Mouse (Mus musculus): ENCODE results near the gene Gatd1.

Gatd1 gene

GRCm38 (mm10) chr7:141413809-141414584, at the start of gene Gatd1:
TSS of gene Gatd1 (minus strand) at chr7:141414136.
- CTCF ChIA-PET: no interaction called here

DNA sequence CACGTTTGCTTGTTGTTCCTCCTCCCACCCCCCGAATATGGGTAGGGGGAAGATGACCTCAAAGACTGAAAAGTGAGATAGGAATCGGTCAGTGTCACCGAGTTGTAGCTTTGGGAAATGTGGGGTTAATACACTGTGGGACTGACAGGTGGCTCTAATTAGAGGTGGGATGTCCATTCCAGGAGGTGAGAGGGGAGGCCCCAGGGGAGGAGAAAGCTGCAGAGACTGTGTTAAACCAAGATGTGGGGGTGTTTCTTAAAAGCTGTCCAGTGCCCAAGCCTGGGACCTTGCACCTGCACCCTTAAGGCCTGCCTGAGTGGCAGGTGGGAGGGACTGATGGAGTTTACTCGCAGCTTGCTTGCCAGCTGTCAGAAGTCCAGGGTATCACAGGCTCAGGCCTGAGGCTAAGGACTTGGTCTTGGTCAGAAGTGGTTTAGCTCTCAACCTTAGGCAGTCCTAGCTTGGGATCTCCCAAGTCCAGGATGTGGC, 48.4 kb upstream of the Gatd1 start:
- CTCF ChIA-PET: interaction anchor here (0.6 to 0.8 kb wide), 5 partner anchors 9 to 363 kb away, joined by 3 to 8 read pairs (median 3); no protein-coding TSS in a partner anchor

- CTCF ChIA-PET: interaction anchor here (0.6 to 0.9 kb wide), 4 partner anchors 8 to 362 kb away, joined by 3 to 6 read pairs (median 4); no protein-coding TSS in a partner anchor
These were observed 47.8 kb upstream of the Gatd1 start for GRCm38 (mm10) chr7:141461521-141462332.

DNA sequence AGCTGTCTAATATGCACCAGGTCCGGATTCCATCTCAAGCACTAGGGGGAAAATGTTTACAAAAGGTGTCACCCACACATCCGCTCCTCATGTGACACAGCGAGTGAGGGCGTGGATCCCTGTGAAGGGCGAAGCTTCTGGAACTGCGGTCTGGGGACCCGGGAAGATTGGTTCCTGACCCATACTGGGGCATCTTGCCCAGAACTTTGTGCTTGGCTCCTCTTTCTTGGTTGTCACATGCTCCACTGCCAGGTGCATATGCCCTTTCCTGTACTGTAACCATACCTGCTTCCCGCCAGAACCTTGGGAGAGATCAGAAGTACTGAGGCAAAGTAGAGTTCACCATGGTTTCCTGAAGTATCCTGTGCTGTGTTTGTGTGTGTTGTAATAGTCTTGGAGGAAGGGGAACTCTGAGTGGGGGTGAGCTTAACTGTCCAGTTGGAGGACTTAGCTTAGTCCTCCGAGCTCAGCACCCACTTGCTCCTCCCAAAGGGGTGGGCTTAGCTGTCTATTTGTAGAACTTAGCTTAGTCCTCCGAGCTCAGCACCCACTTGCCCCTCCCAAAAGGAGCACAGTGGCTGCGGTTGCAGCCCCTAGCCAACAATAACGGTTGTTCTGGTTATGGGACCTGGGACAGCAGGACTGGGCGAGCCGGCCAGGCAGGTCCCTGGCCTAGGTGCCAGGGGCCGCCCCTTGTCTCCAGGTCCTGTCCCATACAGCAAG, 46.6 kb upstream of the Gatd1 start, which contains the start of gene Cracr2b:
Cracr2b (plus strand) TSS at position 704 of the 723 bp plus-strand sequence.
- CTCF ChIA-PET: interaction anchor here (0.6 kb wide), 1 partner anchor 276 kb away, joined by 3 read pairs; no protein-coding TSS in a partner anchor

- CTCF ChIA-PET: interaction anchor here (0.6 to 1.2 kb wide), 2 partner anchors 8 to 275 kb away, joined by 3 read pairs; no protein-coding TSS in a partner anchor
These were observed 46.1 kb upstream of the Gatd1 start for GRCm38 (mm10) chr7:141460001-141460390.

GRCm38 (mm10) chr7:141459301-141459711, 45.4 kb upstream of the Gatd1 start:
- CTCF ChIA-PET: interaction anchor here (1.2 kb wide), 1 partner anchor 9 kb away, joined by 3 read pairs; no protein-coding TSS in a partner anchor

DNA sequence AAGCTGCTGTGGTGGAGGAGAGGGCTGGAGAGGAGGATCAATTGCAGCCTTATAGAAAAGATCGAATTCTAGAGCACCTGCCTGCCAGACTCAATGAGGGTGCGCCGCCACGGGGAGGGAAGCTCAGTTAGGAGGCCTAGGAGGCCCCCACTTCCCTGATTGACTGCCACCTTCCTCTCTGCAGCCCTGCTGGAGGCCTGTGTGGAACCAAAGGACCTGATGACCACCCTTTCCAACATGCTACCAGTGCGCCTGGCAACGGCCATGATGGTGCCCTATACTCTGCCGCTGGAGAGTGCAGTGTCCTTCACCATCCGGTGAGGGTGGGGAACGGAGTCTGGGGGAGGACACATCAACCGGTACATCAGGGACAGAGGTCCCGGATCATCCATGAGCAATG, 44.7 kb upstream of the Gatd1 start:
- CTCF ChIA-PET: interaction anchor here (0.7 to 1.2 kb wide), 4 partner anchors 10 to 64 kb away, joined by 3 to 6 read pairs (median 5); no protein-coding TSS in a partner anchor

DNA sequence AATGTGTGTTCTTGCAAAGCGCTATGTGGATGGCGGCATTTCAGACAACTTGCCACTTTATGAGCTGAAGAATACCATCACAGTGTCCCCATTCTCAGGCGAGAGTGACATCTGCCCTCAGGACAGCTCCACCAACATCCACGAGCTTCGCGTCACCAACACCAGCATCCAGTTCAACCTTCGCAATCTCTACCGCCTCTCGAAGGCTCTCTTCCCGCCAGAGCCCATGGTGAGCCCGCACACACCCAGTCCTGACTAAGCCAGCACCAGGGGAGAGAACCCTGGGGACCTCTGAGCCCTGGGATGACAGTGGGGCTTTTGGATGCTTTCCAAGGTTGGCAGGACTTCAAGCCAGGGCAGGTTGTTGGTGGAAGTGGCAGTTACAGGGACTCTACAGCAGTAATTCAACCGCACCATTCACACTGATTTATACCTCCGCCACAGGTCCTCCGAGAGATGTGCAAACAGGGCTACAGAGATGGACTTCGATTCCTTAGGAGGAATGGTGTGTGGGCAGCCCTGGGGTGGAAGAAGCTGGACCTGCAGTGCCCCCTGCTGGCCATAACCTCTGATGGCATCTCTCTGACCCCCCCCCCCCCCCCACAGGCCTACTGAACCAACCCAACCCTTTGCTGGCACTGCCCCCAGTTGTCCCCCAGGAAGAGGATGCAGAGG, 44.2 kb upstream of the Gatd1 start:
- CTCF ChIA-PET: interaction anchor here (0.7 to 1.0 kb wide), 4 partner anchors 8 to 64 kb away, joined by 3 to 6 read pairs (median 5); no protein-coding TSS in a partner anchor

DNA sequence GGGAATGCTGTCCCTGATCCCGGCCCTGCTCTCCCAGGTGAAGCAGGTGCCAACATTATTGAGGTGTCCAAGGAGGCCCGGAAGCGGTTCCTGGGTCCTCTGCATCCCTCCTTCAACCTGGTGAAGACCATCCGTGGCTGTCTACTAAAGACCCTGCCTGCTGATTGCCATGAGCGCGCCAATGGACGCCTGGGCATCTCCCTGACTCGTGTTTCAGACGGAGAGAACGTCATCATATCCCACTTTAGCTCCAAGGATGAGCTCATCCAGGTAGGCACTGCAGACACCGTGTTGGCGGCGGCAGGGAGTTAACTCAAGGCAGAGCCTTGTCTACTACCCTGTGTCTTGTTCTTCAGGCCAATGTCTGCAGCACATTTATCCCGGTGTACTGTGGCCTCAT, 43.3 kb upstream of the Gatd1 start:
- CTCF ChIA-PET: no interaction called here

DNA sequence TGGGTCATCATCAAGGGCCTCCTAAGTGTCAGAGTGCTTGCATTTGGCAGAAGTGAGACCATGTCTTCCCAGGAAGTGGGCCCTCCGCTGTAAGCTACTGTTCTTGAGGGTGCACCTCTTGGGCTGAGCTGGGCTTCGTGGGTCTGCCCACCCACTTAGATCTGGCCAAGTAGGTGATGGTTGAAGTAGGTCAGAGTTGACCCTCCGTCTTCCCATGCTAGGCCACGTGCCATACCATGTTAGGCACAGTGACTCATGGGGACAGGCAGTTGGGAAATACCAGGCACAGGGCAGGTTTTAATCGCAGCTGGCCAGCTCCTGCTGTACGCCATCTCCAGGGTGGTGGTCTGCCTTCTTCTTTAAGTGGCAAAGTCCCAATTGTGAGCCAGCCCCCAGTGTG, 42.8 kb upstream of the Gatd1 start:
- CTCF ChIA-PET: no interaction called here

GRCm38 (mm10) chr7:141455610-141456314, 41.8 kb upstream of the Gatd1 start:
- CTCF ChIA-PET: interaction anchor here (0.8 to 1.2 kb wide), 2 partner anchors 13 to 70 kb away, joined by 3 to 4 read pairs; no protein-coding TSS in a partner anchor

DNA sequence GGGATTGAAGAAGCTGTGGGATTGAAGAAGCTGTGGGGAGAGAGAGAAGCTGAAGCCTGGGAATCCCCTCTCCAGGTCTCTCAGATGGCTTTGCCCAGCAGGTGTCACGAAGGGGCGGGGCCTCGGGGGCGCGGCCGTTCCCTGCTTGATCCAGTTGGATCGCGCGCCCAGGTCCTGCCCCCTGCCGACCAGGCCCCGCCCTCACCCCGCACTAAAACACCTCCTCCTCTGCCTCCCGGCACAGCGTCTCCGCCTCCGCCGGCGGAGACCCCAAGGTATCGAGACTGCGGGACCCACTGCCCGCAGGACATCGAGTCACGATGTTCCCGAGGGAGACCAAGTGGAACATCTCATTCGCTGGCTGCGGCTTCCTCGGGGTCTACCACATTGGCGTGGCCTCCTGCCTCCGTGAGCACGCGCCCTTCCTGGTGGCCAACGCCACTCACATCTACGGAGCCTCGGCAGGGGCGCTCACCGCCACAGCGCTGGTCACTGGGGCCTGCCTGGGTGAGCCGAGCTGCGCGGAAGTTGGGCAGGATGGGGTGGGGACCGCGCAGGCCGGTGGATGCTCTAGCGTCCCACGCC, 41.1 kb upstream of the Gatd1 start, which contains the start of gene Pnpla2:
Pnpla2 (plus strand) TSS at position 232 of the 585 bp plus-strand sequence.
- CTCF ChIA-PET: interaction anchor here (0.6 to 1.2 kb wide), 2 partner anchors 12 to 498 kb away, joined by 4 read pairs; no protein-coding TSS in a partner anchor

DNA sequence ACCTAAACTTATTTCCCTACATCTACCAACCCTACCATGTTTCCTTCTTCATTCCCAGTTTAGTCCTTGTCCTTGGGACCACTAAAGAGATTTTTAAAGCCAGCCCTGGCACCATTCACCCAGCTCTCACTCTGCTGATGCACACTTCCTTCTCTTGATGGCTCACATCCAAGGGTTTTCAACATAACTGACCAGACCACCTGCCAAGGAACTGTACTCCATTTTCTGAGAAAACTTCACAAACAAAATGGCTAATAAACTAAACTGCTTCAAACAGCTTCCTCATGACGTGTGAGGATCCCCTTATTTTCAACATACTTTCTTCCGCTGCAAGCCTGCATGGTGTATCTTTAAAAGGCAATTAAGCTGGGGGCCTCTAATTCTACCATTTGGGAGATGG, 39.7 kb upstream of the Gatd1 start:
- CTCF ChIA-PET: interaction anchor here (0.5 kb wide), 1 partner anchor 8 kb away, joined by 3 read pairs; no protein-coding TSS in a partner anchor

DNA sequence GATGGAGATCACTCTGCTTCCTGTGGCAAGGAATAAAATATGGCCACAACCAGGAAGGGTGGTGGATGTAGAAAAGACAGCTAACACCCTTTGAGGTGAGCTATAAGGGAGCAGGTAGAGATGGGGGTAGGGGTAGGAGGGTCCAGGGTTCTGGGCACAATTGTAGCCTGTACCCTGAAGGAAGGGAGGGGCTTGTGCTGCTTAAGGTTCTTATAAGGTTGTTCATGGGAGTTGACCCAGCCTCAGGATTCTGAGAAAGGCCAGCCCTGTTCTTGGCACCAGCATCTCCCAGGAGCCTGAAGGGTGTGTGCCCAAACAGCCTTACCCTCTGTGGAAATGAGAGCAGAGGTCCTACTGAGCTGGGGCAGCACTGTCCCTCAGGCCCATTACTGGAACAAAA, 38.0 kb upstream of the Gatd1 start:
- CTCF ChIA-PET: no interaction called here

DNA sequence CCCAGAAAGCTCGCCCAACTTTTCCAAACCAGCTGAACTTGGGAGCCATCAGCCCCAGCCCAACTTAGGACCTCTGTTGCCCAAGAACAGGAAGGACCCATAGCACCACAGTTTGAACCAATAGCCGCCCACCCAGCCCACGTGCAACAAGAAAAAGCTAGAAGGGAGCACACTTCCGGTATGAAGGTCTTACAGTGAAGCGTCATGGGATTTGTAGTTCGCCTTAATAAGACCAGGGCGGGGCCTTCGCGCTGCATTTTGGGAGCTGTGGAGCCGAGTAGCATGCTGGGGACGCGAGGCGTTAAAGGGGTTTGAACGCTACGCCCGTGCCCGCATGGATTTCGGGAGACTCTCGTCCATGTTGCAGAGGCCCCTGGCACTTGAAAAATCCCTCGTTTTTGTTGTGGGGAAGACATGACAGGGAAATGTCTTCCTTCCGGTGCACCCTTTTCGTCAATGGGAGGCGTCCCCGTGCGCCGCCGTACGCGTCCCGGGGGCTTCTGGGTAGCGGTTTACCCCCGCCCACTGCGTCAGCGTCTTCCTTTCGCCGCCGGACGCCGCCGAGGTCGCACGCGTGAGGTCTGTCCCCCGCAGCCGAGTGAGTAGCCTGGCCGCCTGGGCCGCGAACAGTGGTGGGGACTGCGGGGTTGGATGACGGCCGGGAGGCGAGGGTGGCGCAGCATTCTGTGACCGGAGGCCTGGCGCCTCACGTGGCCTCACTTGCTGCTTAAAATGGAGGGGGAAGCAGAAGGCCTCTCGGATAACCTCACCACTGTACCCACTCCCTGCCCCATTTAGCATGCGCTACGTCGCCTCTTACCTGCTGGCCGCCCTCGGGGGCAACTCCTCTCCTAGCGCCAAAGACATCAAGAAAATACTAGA, 33.4 kb upstream of the Gatd1 start, which contains the start of gene Rplp2:
Rplp2 (plus strand) TSS at position 261 of the 882 bp plus-strand sequence.
- CTCF ChIA-PET: interaction anchor here (0.6 to 1.6 kb wide), 6 partner anchors 9 to 1017 kb away, joined by 3 to 4 read pairs (median 4); no protein-coding TSS in a partner anchor

DNA sequence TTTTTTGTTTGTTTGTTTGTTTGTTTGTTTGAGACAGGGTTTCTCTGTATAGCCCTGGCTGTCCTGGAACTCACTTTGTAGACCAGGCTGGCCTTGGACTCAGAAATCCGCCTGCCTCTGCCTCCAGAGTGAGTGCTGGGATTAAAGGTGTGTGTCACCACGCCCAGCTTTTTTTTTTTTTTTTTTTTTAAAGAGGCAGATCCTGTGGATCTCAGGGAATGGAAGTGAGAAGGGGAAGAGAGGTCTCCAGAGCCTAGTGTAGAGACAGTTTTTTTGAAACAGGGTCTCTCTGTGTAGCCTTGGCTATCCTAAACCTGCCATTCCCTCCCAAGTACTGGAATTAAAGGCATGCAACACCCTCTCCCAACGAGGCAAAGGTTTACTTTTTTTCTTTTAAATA, 32.4 kb upstream of the Gatd1 start:
- CTCF ChIA-PET: interaction anchor here (0.6 to 1.6 kb wide), 3 partner anchors 8 to 167 kb away, joined by 4 to 5 read pairs (median 4); no protein-coding TSS in a partner anchor

GRCm38 (mm10) chr7:141443828-141444237, 29.9 kb upstream of the Gatd1 start, which contains the start of gene Pidd1:
TSS of gene Pidd1 (minus strand) at chr7:141444025.
- CTCF ChIA-PET: no interaction called here
